Mouse (Mus musculus): ENCODE data around the gene Grm6.

DNA sequence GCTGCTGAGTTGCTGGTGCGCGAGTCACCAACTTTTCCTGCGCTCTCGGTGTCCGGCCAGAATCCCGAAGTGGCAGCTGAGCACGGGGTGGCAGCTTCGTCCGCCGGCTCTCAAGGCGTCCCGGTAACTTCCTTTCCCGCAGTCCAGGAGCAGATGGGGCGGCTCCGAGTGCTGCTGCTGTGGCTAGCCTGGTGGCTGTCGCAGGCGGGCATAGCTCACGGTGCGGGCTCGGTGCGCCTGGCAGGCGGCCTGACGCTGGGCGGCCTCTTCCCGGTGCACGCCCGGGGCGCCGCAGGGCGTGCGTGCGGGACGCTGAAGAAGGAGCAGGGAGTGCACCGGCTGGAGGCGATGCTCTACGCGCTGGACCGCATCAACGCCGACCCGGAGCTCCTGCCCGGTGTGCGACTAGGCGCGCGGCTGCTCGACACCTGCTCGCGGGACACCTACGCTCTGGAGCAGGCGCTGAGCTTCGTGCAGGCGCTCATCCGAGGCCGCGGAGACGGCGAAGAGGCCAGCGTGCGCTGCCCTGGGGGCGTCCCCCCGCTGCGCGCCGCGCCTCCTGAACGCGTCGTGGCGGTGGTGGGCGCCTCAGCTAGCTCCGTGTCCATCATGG, 610 bp downstream of the Grm6 start:
- TF ChIP-seq POLR2A (IDR thresholded peaks at IDR 0.05; ENCODE audit: extremely low read depth, insufficient read depth, low read length) (no peak), CTCF (IDR thresholded peaks at IDR 0.05; ENCODE audit: low read depth, low read length) (no peak)

Data from liver, adult 2 months (tissue).